Mouse (Mus musculus): ENCODE results near the gene Krt90.
"Not testable (repeated sequence)": the region's sequence is repeated elsewhere in the genome, so short reads cannot be mapped to it uniquely, and the experiment has no call there.

The Krt90 gene

DNA sequence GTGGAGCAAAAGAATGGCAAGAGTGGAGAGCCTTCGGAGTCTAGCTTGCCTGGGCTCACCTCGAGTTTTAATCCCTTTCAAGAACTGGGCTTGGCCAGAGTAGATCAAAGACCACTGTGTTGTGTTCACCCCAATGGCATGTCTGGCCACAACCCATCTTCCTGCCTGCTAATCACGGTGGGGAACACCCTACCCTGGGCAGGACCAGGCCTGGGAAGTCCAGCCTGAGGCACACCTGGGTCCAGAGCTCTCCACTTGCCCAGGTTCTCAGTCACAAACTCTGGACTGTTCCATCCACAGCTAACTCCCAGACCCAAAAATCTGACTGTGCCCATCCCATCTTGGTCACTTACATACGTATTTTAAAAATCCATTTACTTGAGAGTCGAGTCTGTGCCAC lies at the start of gene Krt90:
Gene Krt90 (minus strand): TSS at position 101 of the 400 bp plus-strand sequence.
- DNase-seq (ENCODE audit: low spot score) = no peak

DNA sequence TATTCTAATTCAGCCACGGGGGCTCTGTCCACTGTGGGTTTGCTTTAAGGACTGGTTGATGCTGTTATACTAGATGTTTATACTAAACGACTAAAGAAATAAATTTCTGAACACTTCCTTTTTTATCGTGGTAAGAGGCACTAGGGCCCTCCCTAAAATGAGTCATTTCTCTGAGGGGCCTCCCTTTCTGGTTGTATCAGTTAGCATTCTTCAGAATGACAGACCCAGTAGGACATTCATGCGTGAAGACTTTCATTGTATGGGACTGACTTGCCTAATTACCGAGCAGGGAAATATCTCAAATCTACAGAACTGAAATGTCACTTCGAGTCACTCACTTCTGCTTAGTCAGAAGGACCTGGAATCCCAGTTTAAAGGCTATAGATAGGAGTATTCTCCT lies 36.4 kb upstream of the Krt90 start:
- DNase-seq (ENCODE audit: low spot score) = no peak

DNA sequence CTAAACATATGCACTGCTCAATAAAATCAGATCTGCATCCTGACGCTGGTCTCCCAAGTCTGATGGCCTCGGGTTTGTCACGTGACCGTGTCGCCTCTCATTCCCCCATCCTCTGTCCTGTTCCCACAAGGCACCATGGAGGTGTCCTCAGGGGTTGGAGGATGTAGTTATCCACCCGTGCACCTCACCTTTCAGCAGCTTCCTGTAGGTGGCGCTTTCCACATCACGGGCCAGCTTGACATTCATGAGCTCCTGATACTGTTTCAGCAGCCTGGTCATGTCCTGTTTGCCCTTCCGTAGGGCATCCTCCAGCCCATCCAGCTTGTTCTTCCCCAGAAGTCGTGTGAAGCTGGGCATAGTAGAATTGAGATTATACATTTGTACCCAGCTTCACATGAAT lies 25.5 kb upstream of the Krt90 start:
- DNase-seq (ENCODE audit: low spot score) = no peak

DNA sequence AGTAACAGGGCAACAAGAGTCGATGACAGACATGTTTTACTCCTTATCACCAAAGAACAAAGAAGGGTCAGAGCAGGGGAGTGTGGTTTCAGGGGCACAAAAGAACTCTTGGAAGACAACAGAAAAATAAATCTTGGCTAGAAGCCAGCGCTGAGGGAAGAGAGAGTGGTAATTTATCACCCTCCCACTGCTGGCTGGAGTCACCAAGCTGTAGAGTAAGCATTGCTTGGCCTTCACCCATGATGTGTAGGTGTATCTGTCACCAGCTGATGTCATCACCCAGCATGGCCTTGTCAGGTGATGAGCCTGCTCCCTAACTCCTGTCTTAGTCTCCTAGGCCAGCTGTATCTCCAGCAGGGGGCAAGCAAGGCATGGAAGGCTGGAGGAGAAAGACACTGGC lies 21.7 kb upstream of the Krt90 start:
- no peak for DNase-seq (ENCODE audit: low spot score)

DNA sequence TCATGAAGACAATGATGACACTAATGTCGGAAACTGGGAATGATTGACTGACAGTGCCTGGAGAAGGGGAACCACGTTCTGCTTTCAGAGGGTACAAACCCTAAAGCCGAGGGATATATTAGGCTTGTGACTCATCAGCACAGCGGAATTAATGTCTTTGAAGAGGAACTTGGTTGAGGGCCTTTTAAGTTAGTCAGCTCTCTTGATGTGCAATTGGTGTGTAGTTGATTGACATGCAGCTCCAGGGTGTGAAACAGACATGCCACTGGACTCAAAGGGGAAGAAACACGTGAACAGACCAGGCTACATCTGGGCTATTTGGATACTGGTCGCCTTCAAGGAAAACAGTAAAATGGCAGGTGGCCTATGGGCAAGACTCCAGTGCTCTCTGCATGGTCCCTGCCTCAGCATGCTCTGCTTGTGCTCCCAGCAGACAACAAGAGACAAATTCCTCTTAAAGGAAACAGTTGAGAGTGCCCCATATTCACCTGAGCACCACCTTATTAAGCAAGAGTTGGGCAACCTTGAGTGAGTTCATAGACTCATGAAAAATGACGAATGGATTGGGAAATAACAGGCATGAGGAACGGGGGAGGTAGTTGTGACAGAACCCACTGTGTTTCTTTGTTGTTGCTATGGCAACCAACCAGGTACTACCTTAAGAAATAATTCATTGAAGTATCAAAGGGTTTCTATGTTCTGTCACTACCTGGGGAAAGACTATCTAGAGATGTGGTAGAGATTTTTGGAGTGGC lies 20.6 kb upstream of the Krt90 start:
- DNase-seq (ENCODE audit: low spot score) = no peak

DNA sequence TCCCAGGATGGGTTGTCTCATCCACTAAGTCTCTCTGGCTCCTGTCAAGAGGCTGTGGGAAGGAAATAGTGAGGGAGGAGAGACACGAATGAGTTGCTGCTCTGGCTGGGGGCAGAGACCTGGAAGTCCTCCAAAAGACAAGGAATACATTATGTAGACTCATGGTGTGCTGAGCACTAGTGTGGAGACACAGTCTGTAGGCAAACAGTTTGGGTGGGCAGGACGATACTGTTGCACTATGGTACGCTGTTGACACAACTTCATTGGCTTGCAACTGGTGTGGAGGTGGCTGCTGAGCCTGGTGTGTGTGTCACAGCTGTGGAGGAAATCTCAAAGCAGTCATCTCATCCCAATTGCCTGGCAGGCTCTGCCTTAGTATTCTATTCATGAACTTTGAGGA lies 19.0 kb upstream of the Krt90 start:
- DNase-seq (ENCODE audit: low spot score) = no peak

DNA sequence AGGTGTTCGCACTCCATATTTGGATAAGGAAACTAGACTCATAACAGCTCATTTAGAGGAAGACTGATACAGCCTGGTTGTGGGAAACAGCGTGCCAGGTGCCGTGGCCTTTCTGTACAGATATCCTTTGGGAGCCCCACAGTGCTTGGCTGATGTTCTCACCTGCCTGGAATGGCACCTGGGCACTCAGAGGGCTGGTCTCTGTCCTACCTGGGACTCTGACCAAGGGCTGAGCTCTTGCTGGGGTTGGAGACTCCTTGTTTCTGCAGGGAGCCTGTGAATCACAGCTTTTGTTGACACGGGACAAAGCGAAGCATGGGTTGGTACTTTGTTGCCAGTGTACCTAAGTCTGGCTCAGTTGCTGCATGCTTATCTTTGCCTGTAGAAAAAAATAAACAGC lies 12.8 kb upstream of the Krt90 start:
- no peak for DNase-seq (ENCODE audit: low spot score)

DNA sequence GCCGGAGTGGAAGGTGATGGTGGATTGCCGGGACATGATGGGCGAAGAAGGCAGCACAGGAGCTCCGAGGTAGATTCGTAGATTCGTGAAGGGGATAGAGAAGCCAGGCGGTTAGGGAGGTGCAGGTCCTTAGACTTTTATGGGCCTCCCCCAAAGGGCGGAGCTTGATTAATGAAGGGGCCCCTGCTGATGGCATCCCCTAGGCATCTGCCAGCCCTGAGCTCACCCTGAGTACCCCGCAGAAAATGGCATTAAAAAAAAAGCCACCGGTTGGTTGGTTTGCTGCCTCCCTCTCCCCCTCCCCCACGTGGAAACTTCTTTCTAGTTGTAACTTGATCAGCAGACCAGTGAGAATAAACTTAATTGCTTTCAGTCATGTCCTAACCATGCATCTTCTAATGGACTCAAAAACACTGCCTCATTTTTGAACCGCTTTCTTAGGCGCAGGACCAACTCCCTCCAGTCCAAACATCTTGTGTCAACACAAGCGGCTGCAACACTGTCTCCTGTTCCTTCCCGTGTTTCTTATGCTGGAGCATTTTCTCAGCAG lies 11.1 kb upstream of the Krt90 start, which contains the start of gene Krt75:
Gene Krt75 (minus strand): TSS at position 109 of the 550 bp plus-strand sequence.
- no peak for DNase-seq (ENCODE audit: low spot score)

DNA sequence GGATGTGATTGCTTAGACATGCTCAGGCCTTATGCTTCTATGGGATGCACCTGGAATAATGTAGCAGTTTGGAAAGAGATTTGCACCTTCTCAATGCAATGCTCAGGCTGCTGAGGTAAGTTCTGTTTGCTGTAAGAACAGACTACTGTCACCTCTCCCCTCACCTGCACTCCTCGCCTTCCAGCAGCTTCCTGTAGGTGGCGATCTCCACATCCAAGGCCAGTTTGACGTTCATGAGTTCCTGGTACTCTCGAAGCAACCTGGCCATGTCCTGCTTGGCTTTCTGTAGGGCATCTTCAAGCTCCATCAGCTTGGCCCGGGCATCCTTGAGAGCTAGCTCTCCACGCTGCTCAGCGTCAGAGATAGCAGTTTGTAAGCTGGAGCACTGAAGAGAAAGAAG lies 5.0 kb upstream of the Krt90 start:
- no peak for DNase-seq (ENCODE audit: low spot score)

DNA sequence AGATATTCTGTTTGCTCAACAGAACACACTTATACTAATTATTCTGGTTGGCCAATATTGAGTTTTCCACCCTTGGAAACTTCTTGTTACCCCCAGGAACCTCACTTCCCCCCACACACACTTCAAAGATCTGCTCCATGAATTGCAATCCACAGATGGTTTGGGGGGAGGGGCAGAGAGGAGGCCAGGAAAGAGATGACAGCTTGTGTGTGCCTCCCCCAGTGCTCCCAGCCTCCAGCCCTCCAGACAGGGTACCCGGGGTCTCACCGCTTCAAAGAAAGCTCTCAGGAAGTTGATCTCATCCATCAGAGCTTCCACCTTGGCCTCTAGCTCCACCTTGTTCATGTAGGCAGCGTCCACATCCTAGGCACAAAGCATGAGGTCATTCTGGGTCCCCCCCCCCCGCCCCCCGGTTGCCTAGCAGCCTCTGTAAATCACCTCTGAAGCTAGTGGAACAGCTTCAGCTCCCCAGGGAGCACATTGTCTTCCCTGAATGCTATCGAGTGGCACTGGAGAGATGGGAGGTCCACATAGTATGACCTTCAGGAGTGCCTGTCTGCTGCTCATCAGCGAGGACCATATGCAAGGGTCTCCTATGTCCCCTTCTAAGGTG lies 4.6 kb downstream of the Krt90 start:
- DNase-seq (ENCODE audit: low spot score) = no peak

DNA sequence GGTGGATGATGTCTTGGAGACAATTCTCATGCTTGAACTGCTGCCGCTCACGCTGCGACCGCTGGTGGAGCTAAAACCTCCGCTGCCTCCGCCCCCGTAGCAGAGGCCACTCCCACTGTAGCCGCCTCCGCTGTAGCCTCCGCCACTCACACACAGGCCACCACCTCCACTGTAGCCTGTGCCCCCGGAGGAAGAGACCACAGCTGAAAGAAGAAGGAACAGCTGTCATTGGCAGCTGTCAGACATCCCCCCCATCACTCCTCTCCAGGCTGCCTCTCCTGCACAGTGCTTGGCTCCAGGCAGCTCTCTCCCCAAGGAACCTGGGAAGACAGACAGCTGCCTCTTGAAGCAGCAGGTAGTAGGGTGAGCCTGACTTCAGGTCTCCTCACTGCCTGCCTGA lies 9.6 kb downstream of the Krt90 start:
- DNase-seq (ENCODE audit: low spot score) = no peak

DNA sequence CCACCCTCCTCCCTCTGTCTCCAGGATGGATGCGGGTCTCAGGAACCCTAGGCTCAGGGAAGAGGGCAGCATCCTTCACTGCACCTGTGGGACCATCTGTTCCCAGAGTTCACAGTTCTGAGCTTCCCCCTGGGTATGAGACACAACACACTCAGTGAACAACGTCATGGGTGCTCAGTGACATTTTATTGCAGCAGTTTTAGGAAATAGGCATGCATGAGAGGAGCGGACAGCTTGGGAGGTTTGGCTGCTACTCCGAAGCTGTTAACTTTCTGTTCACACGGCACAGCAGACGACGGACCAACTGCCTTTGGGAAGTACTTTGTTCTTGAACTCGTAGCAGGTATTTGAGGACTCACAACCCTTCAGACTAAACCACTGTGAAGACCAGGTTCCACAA lies 10.6 kb downstream of the Krt90 start:
- DNase-seq (ENCODE audit: low spot score) = no peak

DNA sequence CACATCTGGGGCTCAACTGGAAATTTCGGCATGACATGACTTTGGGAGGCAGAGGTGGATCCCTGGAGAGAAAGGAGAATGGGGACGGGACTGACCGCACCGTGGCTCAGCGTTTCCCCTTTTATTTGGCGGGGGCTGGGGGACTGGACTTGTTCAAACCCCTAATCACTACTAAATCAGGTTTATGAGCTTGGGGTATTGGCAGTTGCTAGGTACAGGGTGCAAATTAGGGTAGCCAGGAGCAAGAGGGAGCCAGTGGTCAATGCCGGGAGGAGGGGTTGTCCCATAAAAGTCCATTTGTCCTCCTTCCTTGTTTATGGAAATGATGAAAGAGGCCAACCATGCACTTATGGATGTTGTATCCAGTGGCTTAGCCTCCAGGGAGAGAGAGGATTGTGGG lies 12.2 kb downstream of the Krt90 start, which contains the start of gene Krt82:
Gene Krt82 (minus strand): TSS at position 101 of the 400 bp plus-strand sequence.
- no peak for DNase-seq (ENCODE audit: low spot score)

DNA sequence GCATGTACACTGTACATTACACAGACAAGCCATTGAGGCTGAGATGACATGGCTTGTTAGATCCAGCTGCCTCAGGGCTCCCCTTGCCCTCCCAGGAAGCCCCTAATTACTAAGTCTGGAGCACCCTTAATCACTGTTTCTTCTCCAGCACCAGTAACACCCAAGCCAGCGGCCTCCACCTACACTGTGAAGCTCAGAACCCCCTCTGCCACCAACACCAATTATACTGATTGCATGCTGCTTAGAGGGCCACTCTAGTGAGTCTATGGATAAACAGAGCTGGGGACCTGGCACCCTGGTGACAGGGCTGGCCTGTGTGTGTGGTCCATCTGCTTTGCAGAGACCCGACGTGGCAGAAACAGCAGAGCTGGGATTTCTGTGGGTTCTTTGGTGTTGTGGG lies 18.3 kb downstream of the Krt90 start:
- no peak for DNase-seq (ENCODE audit: low spot score)

DNA sequence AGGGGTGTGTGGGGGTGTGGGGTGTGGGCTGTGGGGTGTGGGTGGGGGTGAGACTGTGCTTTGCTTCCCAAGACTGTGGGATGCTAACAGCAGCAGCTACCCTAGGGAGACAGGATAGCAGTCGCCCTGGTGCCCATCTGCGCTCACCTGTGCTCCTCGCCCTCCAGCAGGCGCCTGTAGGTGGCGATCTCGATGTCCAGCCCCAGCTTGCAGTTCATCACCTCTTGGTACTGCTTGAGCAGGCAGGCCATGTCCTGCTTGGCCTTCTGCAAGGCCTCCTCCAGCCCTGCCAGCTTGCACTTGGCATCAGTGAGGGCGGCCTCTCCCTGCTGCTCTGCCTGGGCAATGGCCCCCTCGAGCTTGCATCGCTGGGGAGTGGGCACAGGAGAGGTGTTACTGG lies 20.2 kb downstream of the Krt90 start:
- DNase-seq (ENCODE audit: low spot score) = no peak

DNA sequence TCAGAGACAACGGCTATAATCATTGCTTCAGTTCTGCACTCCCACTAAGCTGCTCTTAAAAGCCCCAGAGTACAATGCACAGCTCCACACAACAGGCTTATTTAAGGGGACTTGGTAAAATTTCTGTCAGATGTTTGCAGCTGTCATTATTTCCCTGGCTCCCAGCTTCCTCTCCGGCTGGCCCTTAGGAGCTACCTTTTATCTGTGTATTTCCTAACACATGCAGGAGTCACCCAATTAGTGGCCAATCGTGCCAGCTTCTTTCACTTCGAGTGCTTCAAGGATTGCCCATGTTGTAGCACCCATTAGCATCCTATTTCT lies 24.2 kb downstream of the Krt90 start:
- DNase-seq (ENCODE audit: low spot score) = no peak

DNA sequence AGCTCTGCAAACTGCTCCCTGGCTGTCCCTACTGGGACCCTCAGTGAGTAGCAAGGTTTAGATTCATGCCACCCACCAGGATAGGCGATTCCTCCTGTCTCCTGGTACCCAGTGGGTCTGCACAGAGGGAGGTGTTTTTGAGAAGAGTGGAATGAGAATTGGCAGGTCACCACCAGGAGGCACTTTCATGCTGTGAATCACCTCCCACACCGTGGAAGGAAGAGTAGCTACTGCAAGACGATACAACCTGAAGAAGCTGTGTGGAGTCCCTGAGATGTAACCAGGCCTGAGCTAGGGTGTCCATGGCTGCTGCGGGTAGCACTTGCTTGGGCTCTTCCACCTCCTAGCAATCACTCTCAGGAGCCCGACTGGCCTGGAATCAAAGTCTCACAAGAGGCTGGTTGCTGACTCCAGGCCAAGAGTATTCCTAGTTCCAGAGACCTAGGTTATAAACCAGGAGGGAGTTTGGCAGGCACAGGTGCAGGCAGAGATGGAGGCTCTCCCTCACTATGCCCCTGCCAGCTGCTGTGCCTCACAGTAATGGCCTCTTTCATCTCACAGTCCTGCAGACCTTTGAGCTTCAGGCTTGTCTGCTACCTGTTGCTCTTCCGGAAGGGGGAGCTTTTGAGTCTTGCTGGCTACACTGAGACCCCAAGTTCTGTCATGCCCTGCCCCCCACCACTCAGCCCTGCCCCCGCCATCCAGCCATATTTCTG lies 24.7 kb downstream of the Krt90 start:
- no peak for DNase-seq (ENCODE audit: low spot score)

DNA sequence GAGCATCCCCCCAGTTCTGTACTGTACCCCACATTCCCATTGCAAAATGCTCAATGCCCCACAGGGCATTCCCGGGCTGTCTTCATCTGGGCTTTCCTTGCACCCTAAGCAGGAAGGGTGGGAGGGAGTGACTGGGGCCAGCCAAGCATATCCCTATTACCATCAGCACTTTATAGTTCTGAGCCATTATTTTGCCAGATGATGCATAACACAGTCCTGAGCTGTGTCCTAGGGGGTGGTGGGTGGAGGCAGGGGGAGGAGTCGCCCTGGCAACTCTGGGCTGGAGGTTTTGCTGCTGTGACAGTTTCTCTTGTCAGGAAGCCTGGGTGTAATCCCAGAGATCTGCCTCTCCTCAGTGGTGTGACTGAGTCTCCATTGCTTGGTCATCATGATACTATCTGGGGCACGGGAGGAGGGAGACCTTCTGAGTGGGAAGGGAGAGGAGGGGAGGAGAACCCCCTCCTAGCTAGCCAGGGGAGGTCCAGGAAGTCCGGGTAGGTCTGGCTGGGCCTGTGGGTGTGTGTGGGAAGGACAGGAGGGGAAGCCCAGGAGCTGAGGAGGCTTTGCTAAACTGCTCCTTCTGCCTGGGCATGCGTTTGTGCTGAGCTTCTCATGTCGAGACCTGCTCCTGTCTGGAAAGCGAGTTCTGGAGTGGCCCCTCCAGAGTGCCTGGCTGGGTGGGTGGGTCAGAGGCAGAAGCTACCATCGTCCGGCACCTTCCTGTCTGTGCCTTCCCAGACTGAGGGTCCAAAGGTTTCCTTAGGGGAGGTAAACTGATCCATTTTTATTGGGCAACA lies 26.5 kb downstream of the Krt90 start:
- no peak for DNase-seq (ENCODE audit: low spot score)

DNA sequence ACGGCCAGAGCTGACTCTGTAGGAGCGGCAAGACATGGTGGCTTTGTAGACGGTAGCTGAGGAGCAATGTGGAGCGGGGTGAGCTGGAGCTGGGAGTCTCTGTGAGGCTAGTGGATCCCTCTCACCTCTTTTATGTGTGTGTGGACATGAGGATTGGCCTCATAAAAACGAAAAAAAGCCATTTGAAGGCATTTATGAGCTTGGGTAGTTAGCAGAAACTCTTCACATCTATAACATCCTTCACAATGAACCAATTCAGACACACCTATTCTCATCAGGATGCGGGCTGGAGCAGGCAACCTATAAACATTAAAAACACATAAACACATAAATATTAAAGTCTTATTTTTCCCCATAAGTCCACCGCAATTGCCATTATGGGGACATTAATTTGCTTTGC lies 30.0 kb downstream of the Krt90 start, which contains the start of gene Krt84:
Gene Krt84 (minus strand): TSS at position 101 of the 400 bp plus-strand sequence.
- DNase-seq (ENCODE audit: low spot score) = no peak

DNA sequence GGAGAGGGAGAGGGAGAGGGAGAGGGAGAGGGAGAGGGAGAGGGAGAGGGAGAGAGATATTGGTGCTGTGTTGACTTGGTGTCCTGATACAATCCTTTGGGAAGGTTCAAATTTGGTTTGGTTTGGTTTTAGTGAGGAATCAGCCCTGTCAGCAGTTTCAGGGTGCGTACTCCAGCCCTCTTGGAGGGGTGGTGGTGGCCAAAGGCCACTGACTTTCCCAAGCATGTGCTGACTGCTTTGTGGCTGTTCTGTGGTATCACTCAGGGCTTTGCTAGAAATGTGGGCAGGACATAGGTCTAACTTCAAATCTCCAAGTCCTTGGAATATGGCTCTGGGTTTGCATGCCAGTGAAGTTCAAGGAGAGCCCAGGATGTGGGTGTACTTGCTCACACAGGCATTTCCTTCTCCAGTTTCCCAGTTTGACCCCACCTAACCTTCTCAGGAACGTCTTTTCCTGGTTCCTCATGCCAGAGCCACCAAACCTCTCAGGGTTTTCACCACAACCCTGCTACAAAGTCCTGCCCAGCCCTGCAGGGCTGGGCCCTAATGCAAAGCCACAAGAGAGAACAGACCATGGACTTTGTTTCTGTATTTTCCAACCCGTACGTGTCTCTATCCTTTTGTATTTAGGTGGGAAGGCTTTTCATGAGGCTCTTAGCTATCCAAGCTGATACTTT lies 40.1 kb downstream of the Krt90 start:
- DNase-seq (ENCODE audit: low spot score) = no peak

DNA sequence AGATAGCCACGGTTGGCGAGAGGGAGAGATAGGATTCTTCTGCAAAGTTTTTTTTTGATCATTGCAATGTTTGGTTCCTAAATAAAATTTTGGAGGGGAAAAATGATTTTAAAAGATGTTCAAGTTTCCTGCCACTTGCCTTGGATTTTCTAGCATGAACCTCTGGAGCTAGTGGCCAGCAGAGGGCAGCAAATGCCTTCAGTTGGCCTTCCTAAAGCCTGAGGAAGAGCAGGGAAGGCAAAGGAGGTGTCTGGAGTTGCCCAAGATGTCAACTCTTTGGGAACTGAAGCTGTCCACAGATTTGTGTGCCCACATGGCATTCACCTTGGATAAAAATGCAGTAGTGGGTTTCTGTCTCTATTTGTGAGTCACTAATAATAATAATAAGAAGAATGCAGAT lies 43.0 kb downstream of the Krt90 start:
- no peak for DNase-seq (ENCODE audit: low spot score)

DNA sequence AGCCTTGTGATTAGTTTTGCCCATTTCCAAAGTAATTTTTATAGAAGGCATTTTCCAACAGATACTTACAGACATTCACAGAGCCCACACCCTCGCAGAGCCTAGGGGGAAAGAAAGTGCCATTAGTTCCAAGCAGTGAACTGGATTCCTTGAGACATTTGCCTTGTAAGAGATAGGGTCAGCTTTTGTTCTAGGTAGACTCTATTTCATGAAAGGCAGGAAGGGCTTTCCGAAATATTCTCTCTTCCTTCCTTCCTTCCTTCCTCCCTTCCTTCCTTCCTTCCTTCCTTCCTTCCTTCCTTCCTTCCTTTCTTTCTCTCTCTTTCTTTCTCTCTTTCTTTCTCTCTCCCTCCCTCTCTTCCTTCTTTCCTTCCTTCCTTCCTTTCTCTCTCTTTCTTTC lies 45.6 kb downstream of the Krt90 start, which contains the start of gene Gm49425:
Gene Gm49425 (minus strand): TSS at position 101 of the 400 bp plus-strand sequence.
- not testable (repeated sequence) for DNase-seq (ENCODE audit: low spot score)
